Mouse (Mus musculus) ES-Bruce4 (cell line): Measurements from ENCODE around the gene Banf1.

Experiments
- EP300 ChIP-seq: IDR thresholded peaks from 2 replicates; pipeline ENCODE4 v1.6.1; 2011; ENCODE audit warnings: low read depth, low read length; ENCODE audit not compliant: insufficient read depth
- POLR2A ChIP-seq: IDR thresholded peaks from one replicate; pipeline ENCODE4 v1.8.1; 2011; ENCODE audit warnings: low read length; ENCODE audit not compliant: insufficient read depth

- no peak for TF ChIP-seq POLR2A
- TF ChIP-seq EP300: no peak
Measured at GRCm38 (mm10) chr19:5353609-5354008, 13.4 kb downstream of the Banf1 start.
